Mouse (Mus musculus) cerebellum, adult 2 months (tissue): ENCODE results near the gene Bcas1. TPM values are rescaled to one million over a fixed set of nuclear protein-coding genes. Genes with fewer than 3 reads are reported as not detected.
A peak's percentile ranks its signal among the peaks of the same experiment; 100 is the strongest.

Experiments used
- DNase-seq, 2 experiments: peaks; one replicate each; pipeline ENCODE4 v3.0.0; 2021
- H3K27ac ChIP-seq: fragments of 200-500 bp; 2 replicates; pipeline ENCODE4 v1.5.1; 2012; ENCODE audit warnings: low read length, control low read depth, inconsistent platforms; ENCODE audit not compliant: insufficient read depth
- H3K27me3 ChIP-seq: fragments of 200-500 bp; 2 replicates; pipeline ENCODE4 v1.6.1; 2012; ENCODE audit warnings: inconsistent platforms, mild to moderate bottlenecking, low read length, moderate library complexity; ENCODE audit not compliant: control insufficient read depth, insufficient read depth
- H3K4me1 ChIP-seq: fragments of 200-500 bp; 2 replicates; pipeline ENCODE4 v1.6.1; 2011; ENCODE audit warnings: low read length; ENCODE audit not compliant: control insufficient read depth, insufficient read depth
- H3K4me3 ChIP-seq: fragments of 200-500 bp; replicated peaks from 2 replicates; pipeline ENCODE3; 2011; ENCODE audit warnings: mild to moderate bottlenecking, low read depth, low read length, control low read depth; ENCODE audit not compliant: insufficient read depth
- CTCF ChIP-seq: fragments of 200-500 bp; IDR thresholded peaks from 2 replicates; pipeline ENCODE4 v1.5.1; 2011; ENCODE audit warnings: low read depth, mild to moderate bottlenecking, control low read depth, low read length, moderate library complexity, borderline replicate concordance; ENCODE audit not compliant: insufficient read depth
- POLR2A ChIP-seq: fragments of 200-500 bp; IDR thresholded peaks from 2 replicates; pipeline ENCODE4 v1.6.1; 2011; ENCODE audit warnings: low read length, control low read depth, borderline replicate concordance; ENCODE audit not compliant: insufficient read depth
- WGBS: fragments of 180-500 bp; shearing (Covaris S2); methylation state at CpG from one replicate; pipeline ENCODE4 v1.1.7; 2018; 5-methylcytosine and 5-hydroxymethylcytosine counted together
- polyA plus RNA-seq: library from polyadenylated mRNA; depleted of rRNA; stranded (reverse); fragments of >200 nt; gene quantifications from 2 replicates; pipeline ENCODE4 v1.2.3, GENCODE M21; 2012

Gene Bcas1
- polyA plus RNA-seq, 1 experiment: 282 TPM

- peak in 1 of 2 experiments; percentile 9 for DNase-seq
- TF ChIP-seq CTCF (no peak), POLR2A (no peak)
- 4% methylated on average over 19 of the region's 19 CpGs for WGBS
- Histone ChIP-seq H3K4me3 (no peak overlapping the region), H3K27me3 (no peaks in the 10 kb centered on the region), H3K4me1 (no peaks in the 10 kb centered on the region), H3K27ac (no peak overlapping the region)
Measured at GRCm38 (mm10) chr2:170323925-170324347, 103.7 kb downstream of the Bcas1 start.

GRCm38 (mm10) chr2:170322013-170322414, 105.6 kb downstream of the Bcas1 start:
- Histone ChIP-seq H3K4me3 (no peak overlapping the region), H3K4me1 (no peaks in the 10 kb centered on the region), H3K27ac (no peak overlapping the region), H3K27me3 (no peaks in the 10 kb centered on the region)
- 52% methylated on average over 3 of the region's 3 CpGs for WGBS
- no peak for DNase-seq
- no peak for TF ChIP-seq CTCF
- no peak for TF ChIP-seq POLR2A

- TF ChIP-seq POLR2A (no peak), CTCF (no peak)
- Histone ChIP-seq H3K4me3 (no peak overlapping the region), H3K27ac (no peak overlapping the region), H3K4me1 (no peaks in the 10 kb centered on the region), H3K27me3 (no peaks in the 10 kb centered on the region)
- DNase-seq: no peak
- 72% methylated on average over 5 of the region's 5 CpGs for WGBS
Measured at GRCm38 (mm10) chr2:170321579-170321978, 106.1 kb downstream of the Bcas1 start.

GRCm38 (mm10) chr2:170319533-170320463, 107.8 kb downstream of the Bcas1 start:
- no peak overlapping the region for H3K4me3 ChIP-seq
- no peak for TF ChIP-seq POLR2A
- TF ChIP-seq CTCF: no peak

GRCm38 (mm10) chr2:170318713-170319532, 108.7 kb downstream of the Bcas1 start:
- no peaks in the 10 kb centered on the region for H3K4me1 ChIP-seq
- 6% methylated on average over 25 of the region's 25 CpGs for WGBS
- TF ChIP-seq POLR2A: no peak
- TF ChIP-seq CTCF: peak; percentile 35; the same call in 1 of the 2 replicates
- no peak overlapping the region for H3K27ac ChIP-seq
- H3K4me3 ChIP-seq: peak overlapping the region; percentile 50
- no peaks in the 10 kb centered on the region for H3K27me3 ChIP-seq
- DNase-seq: peak; percentile 37 to 48

More at GRCm38 (mm10) chr2:170319533-170320463, 107.8 kb downstream of the Bcas1 start:
- 23% methylated on average over 20 of the region's 20 CpGs for WGBS
- no peaks in the 10 kb centered on the region for H3K4me1 ChIP-seq
- no peaks in the 10 kb centered on the region for H3K27me3 ChIP-seq
- no peak overlapping the region for H3K27ac ChIP-seq
- no peak for DNase-seq

- no peak for DNase-seq
- TF ChIP-seq CTCF (no peak), POLR2A (no peak)
- WGBS: 80% methylated on average over 4 of the region's 4 CpGs
- H3K27me3 ChIP-seq: no peaks in the 10 kb centered on the region
- no peak overlapping the region for H3K27ac ChIP-seq
- no peak overlapping the region for H3K4me3 ChIP-seq
- no peaks in the 10 kb centered on the region for H3K4me1 ChIP-seq
Measured at GRCm38 (mm10) chr2:170316774-170317173, 110.9 kb downstream of the Bcas1 start.

- 91% methylated on average over 8 of the region's 8 CpGs for WGBS
- Histone ChIP-seq H3K4me1 (no peaks in the 10 kb centered on the region), H3K27me3 (no peaks in the 10 kb centered on the region; the same call in 1 of the 2 replicates), H3K4me3 (no peak overlapping the region), H3K27ac (no peak overlapping the region)
- TF ChIP-seq POLR2A: no peak
- no peak for TF ChIP-seq CTCF
- no peak for DNase-seq
Measured at GRCm38 (mm10) chr2:170316344-170316743, 111.3 kb downstream of the Bcas1 start.

GRCm38 (mm10) chr2:170310988-170311359, 116.7 kb downstream of the Bcas1 start:
- Histone ChIP-seq H3K27ac (no peak overlapping the region), H3K27me3 (no peaks in the 10 kb centered on the region; the same call in 1 of the 2 replicates), H3K4me3 (no peak overlapping the region), H3K4me1 (no peaks in the 10 kb centered on the region; the same call in 1 of the 2 replicates)
- WGBS: 89% methylated on average over 6 of the region's 6 CpGs
- TF ChIP-seq POLR2A (no peak), CTCF (no peak)
- DNase-seq: no peak
